In the genomic region with DNA sequence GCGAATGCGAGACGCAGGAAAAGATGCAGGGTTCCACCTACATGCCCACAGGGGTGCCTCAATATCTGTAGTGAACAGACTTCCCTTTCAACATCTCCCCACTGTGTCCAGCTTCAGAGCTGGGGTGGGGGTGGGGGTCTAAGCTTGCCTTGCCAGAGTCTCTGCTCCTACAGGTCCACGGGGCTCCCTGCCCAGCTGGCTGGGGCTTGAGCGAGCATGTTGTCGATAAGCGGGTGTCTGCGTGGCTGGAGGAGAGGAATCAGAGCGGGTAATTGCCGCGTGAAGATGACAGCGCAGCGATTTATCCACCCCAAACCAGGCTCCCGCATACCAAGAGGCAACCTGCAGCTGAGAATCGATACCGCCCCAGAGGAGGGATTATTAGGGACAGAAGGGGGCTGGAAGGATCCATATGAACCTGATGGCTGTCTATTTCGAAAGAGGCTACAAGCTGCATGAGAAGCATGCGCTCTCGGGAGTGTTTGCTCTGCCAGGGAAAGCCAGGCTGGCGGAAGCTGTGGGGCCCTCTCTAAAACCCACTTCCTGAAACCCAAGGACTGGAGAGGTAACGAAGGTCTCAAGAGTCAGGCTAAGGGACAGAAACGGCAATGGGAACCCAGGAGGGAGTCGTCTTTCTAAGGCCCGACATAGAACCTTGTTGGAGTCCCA, we compare ENCODE assay signal across 8 mouse cellular contexts.
DNase-seq lines count a peak whose midpoint lies in the region; ATAC-seq lines count a peak whose summit lies in the region.

No protein-coding gene starts in this region.

- H3K4me3 ChIP-seq in kidney, embryonic 14.5 days (ENCODE audit: low read length): no peak overlapping the region
- no peak overlapping the region for H3K4me3 ChIP-seq in embryonic facial prominence, embryonic 11.5 days (ENCODE audit: low read depth, low read length)
- H3K4me3 ChIP-seq in limb, embryonic 10.5 days: peak overlapping the region; percentile 24; the same call in 1 of the 2 replicates
- H3K4me3 ChIP-seq in neural tube, embryonic 13.5 days: no peak overlapping the region

- H3K27ac ChIP-seq in kidney, embryonic 14.5 days (ENCODE audit: low read depth, low read length): no peak overlapping the region
- H3K27ac ChIP-seq in embryonic facial prominence, embryonic 11.5 days (replicated peaks; ENCODE audit: low read depth, low read length): no peak overlapping the region
- peak overlapping the region; percentile 37; the same call in 1 of the 2 replicates for H3K27ac ChIP-seq in limb, embryonic 10.5 days
- H3K27ac ChIP-seq in neural tube, embryonic 13.5 days (replicated peaks): no peak overlapping the region

- 49% methylated on average over 24 of the region's 24 CpGs for WGBS in kidney, embryonic 14.5 days
- WGBS in embryonic facial prominence, embryonic 11.5 days: 38% methylated on average over 24 of the region's 24 CpGs
- WGBS in limb, embryonic 10.5 days: 52% methylated on average over 24 of the region's 24 CpGs
- WGBS in neural tube, embryonic 13.5 days: 45% methylated on average over 24 of the region's 24 CpGs

- peaks cover 6% of the 10 kb centered on the region for H3K4me1 ChIP-seq in kidney, embryonic 14.5 days (ENCODE audit: control insufficient read depth, insufficient read depth, low read length)
- H3K4me1 ChIP-seq in embryonic facial prominence, embryonic 11.5 days (ENCODE audit: control insufficient read depth, insufficient read depth, low read length): no peaks in the 10 kb centered on the region; the same call in 1 of the 2 replicates
- peaks cover 30% of the 10 kb centered on the region for H3K4me1 ChIP-seq in limb, embryonic 10.5 days
- peaks cover 19% of the 10 kb centered on the region for H3K4me1 ChIP-seq in neural tube, embryonic 13.5 days (replicated peaks)

- no peaks in the 10 kb centered on the region for H3K9me3 ChIP-seq in kidney, embryonic 14.5 days (ENCODE audit: control insufficient read depth, low read length)
- no peaks in the 10 kb centered on the region for H3K9me3 ChIP-seq in embryonic facial prominence, embryonic 11.5 days (replicated peaks; ENCODE audit: control insufficient read depth, low read length)
- H3K9me3 ChIP-seq in limb, embryonic 10.5 days (replicated peaks): no peaks in the 10 kb centered on the region
- no peaks in the 10 kb centered on the region for H3K9me3 ChIP-seq in neural tube, embryonic 13.5 days

- 0 out of 2 replicates have a peak overlapping the region, but pooled peaks have one; percentile 5 for H3K4me2 ChIP-seq in kidney, embryonic 14.5 days (replicated peaks; ENCODE audit: low read depth, low read length)
- peak overlapping the region; percentile 13; the same call in 1 of the 2 replicates for H3K4me2 ChIP-seq in embryonic facial prominence, embryonic 11.5 days (ENCODE audit: low read depth, low read length)
- peak overlapping the region; percentile 35 for H3K4me2 ChIP-seq in neural tube, embryonic 13.5 days

- no peaks in the 10 kb centered on the region for H3K36me3 ChIP-seq in kidney, embryonic 14.5 days (ENCODE audit: control insufficient read depth, insufficient read depth, low read length)
- H3K36me3 ChIP-seq in embryonic facial prominence, embryonic 11.5 days (replicated peaks; ENCODE audit: control insufficient read depth, insufficient read depth, low read depth, low read length): no peaks in the 10 kb centered on the region
- H3K36me3 ChIP-seq in limb, embryonic 10.5 days: no peaks in the 10 kb centered on the region
- no peaks in the 10 kb centered on the region for H3K36me3 ChIP-seq in neural tube, embryonic 13.5 days

- no peak for DNase-seq in kidney, postnatal 36 days
- DNase-seq in embryonic facial prominence, embryonic 11.5 days (ENCODE audit: low spot score): no peak
- DNase-seq in limb, embryonic 10.5 days (ENCODE audit: low spot score): no peak
- no peak for DNase-seq in adrenal gland, adult 18-20 months (ENCODE audit: low spot score in 2 of 2)
- DNase-seq in spleen, adult 12 weeks (ENCODE audit: low spot score): no peak
- no peak for DNase-seq in cerebellum, adult 11-12 months

- no peak for ATAC-seq in kidney, embryonic 14.5 days (ENCODE audit: low FRiP score, low TSS enrichment)
- ATAC-seq in embryonic facial prominence, embryonic 11.5 days (replicated peaks; ENCODE audit: insufficient number of reproducible peaks, low FRiP score, low TSS enrichment, low read depth): no peak
- no peak for ATAC-seq in neural tube, embryonic 13.5 days (ENCODE audit: low read depth)

- no peak overlapping the region for H3K9ac ChIP-seq in kidney, embryonic 14.5 days (ENCODE audit: low read depth, low read length)
- peak overlapping the region; percentile 37 for H3K9ac ChIP-seq in embryonic facial prominence, embryonic 11.5 days (replicated peaks; ENCODE audit: low read length)
- peak overlapping the region; percentile 38; the same call in 1 of the 2 replicates for H3K9ac ChIP-seq in neural tube, embryonic 13.5 days

- H3K27me3 ChIP-seq in kidney, embryonic 14.5 days (ENCODE audit: control insufficient read depth, insufficient read depth, low read length): 0 out of 2 replicates have a peak, but pooled peaks cover 3% of the 10 kb centered on the region
- H3K27me3 ChIP-seq in embryonic facial prominence, embryonic 11.5 days (ENCODE audit: control insufficient read depth, insufficient read depth, low read length): no peaks in the 10 kb centered on the region
- H3K27me3 ChIP-seq in limb, embryonic 10.5 days (ENCODE audit: low read depth, poor library complexity, severe bottlenecking): peaks cover 38% of the 10 kb centered on the region
- H3K27me3 ChIP-seq in neural tube, embryonic 13.5 days: peaks cover 83% of the 10 kb centered on the region
